Mouse (Mus musculus): ENCODE data around the gene Gm14325.
A peak's percentile ranks its signal among the peaks of the same experiment; 100 is the strongest.
"Not testable (repeated sequence)": the region's sequence is repeated elsewhere in the genome, so short reads cannot be mapped to it uniquely, and the experiment has no call there.

The Gm14325 gene

GRCm38 (mm10) chr2:177839901-177840663, at the start of gene Gm14325:
Gene Gm14325, minus strand, starts transcription at chr2:177840336.
- DNase-seq = peak; percentile 82 to 89

- peak in 1 of 2 experiments; percentile 32 for DNase-seq
These were observed 47.6 kb upstream of the Gm14325 start for GRCm38 (mm10) chr2:177887743-177888142.

GRCm38 (mm10) chr2:177862254-177862653, 22.1 kb upstream of the Gm14325 start:
- not testable (repeated sequence) for DNase-seq

GRCm38 (mm10) chr2:177843666-177844065, 3.5 kb upstream of the Gm14325 start:
- not testable (repeated sequence) for DNase-seq

- DNase-seq = not testable (repeated sequence)
These were observed 3.4 kb downstream of the Gm14325 start for GRCm38 (mm10) chr2:177836756-177837155.

- DNase-seq = not testable (repeated sequence)
These were observed 4.2 kb downstream of the Gm14325 start for GRCm38 (mm10) chr2:177835733-177836536.

- DNase-seq = peak; percentile 48 to 53
These were observed 18.2 kb downstream of the Gm14325 start for GRCm38 (mm10) chr2:177821952-177822351.

- DNase-seq = not testable (repeated sequence)
These were observed 34.0 kb downstream of the Gm14325 start for GRCm38 (mm10) chr2:177806170-177806569.

GRCm38 (mm10) chr2:177787351-177787750, 52.8 kb downstream of the Gm14325 start:
- not testable (repeated sequence) for DNase-seq
